In genomic region chr7:62463007-62463877, GRCm38 (mm10) we compare ENCODE assay signal across 8 mouse cellular contexts. TPM values are rescaled to one million over a fixed set of nuclear protein-coding genes. Genes with fewer than 3 reads are reported as not detected.
DNase-seq lines count a peak whose midpoint lies in the region; ATAC-seq and TF ChIP-seq lines count a peak whose summit lies in the region.

No protein-coding gene starts in this region.

- peak overlapping the region; percentile 67 for H3K9ac ChIP-seq in heart, embryonic 16.5 days (ENCODE audit: low read length)

- 0 out of 2 replicates have a peak, but pooled peaks have one; percentile 8 for ATAC-seq in heart, embryonic 16.5 days (replicated peaks; ENCODE audit: extremely low read depth, insufficient read depth, low FRiP score)

- no peak for TF ChIP-seq CTCF in C2C12 (IDR thresholded peaks at IDR 0.05; ENCODE audit: control insufficient read depth, insufficient read depth, insufficient read length)

- no peaks in the 10 kb centered on the region for H3K36me3 ChIP-seq in C2C12 (ENCODE audit: control insufficient read depth, insufficient read depth)
- no peaks in the 10 kb centered on the region for H3K36me3 ChIP-seq in heart, embryonic 16.5 days (ENCODE audit: control insufficient read depth, insufficient read depth)
- H3K36me3 ChIP-seq in limb, embryonic 10.5 days: no peaks in the 10 kb centered on the region
- no peaks in the 10 kb centered on the region for H3K36me3 ChIP-seq in myocyte (ENCODE audit: control insufficient read depth, insufficient read depth)

- H3K79me2 ChIP-seq in C2C12 (ENCODE audit: control insufficient read depth, insufficient read depth): peaks cover 21% of the 10 kb centered on the region
- H3K79me2 ChIP-seq in myocyte (ENCODE audit: control insufficient read depth, insufficient read depth): no peaks in the 10 kb centered on the region

- H3K4me1 ChIP-seq in heart, embryonic 16.5 days (ENCODE audit: control insufficient read depth, insufficient read depth, low read length): 0 out of 2 replicates have a peak, but pooled peaks cover 2% of the 10 kb centered on the region
- 0 out of 2 replicates have a peak, but pooled peaks cover 3% of the 10 kb centered on the region for H3K4me1 ChIP-seq in limb, embryonic 10.5 days

- no peak for TF ChIP-seq POLR2A in myocyte (IDR thresholded peaks at IDR 0.05; ENCODE audit: insufficient read length, low read depth)

- H3K4me2 ChIP-seq in heart, embryonic 16.5 days (ENCODE audit: low read depth, low read length): peak overlapping the region; percentile 78
- peak overlapping the region; percentile 87 for H3K4me2 ChIP-seq in myocyte (ENCODE audit: low read depth)

- H3K4me3 ChIP-seq in C2C12 (ENCODE audit: insufficient read depth, poor library complexity, severe bottlenecking): peak overlapping the region; percentile 34
- H3K4me3 ChIP-seq in heart, embryonic 16.5 days (ENCODE audit: low read length): peak overlapping the region; percentile 59
- H3K4me3 ChIP-seq in limb, embryonic 10.5 days: peak overlapping the region; percentile 65
- H3K4me3 ChIP-seq in myocyte: peak overlapping the region; percentile 32

- H3K27ac ChIP-seq in heart, embryonic 16.5 days (ENCODE audit: low read length): peak overlapping the region; percentile 76; the same call in 1 of the 2 replicates
- peak overlapping the region; percentile 94 for H3K27ac ChIP-seq in limb, embryonic 10.5 days

- WGBS in heart, embryonic 16.5 days: 18% methylated on average over 55 of the region's 55 CpGs
- WGBS in limb, embryonic 10.5 days: 32% methylated on average over 55 of the region's 55 CpGs

- H3ac ChIP-seq in C2C12 (ENCODE audit: control insufficient read depth, insufficient read length, low read depth): peak overlapping the region; percentile 90
- H3ac ChIP-seq in myocyte (ENCODE audit: control insufficient read depth, insufficient read length): peak overlapping the region; percentile 83

- DNase-seq in frontal cortex, postnatal 25 days (ENCODE audit: low spot score in 2 of 2): peak; percentile 2 to 7
- no peak for DNase-seq in frontal cortex, adult 2 months (ENCODE audit: extremely low spot score in 1 of 2, low spot score in 1 of 2)
- peak; percentile 52 for DNase-seq in embryo, embryonic 9.5 days (ENCODE audit: extremely low spot score)
- peak; percentile 65 for DNase-seq in limb, embryonic 10.5 days (ENCODE audit: low spot score)
- DNase-seq in spleen, postnatal 36 days (ENCODE audit: low spot score in 2 of 2): no peak

- H3K9me3 ChIP-seq in heart, embryonic 16.5 days (replicated peaks; ENCODE audit: control insufficient read depth, low read length): no peaks in the 10 kb centered on the region
- no peaks in the 10 kb centered on the region for H3K9me3 ChIP-seq in limb, embryonic 10.5 days (replicated peaks)

- H3K27me3 ChIP-seq in C2C12 (ENCODE audit: control insufficient read depth, insufficient read depth, insufficient read length) (no peaks in the 10 kb centered on the region), myocyte (ENCODE audit: control insufficient read depth, insufficient read depth, insufficient read length) (no peaks in the 10 kb centered on the region)
- H3K27me3 ChIP-seq in heart, embryonic 16.5 days (ENCODE audit: control insufficient read depth, insufficient read depth, low read length): no peaks in the 10 kb centered on the region
- H3K27me3 ChIP-seq in limb, embryonic 10.5 days (ENCODE audit: low read depth, poor library complexity, severe bottlenecking): 0 out of 2 replicates have a peak, but pooled peaks cover 8% of the 10 kb centered on the region

- no peaks in the 10 kb centered on the region for H3K79me3 ChIP-seq in C2C12 (ENCODE audit: low read depth)

TF ChIP-seq in C2C12, 6 proteins besides CTCF, POLR2A, EP300 and RAD21:
- TF ChIP-seq CEBPB (IDR thresholded peaks at IDR 0.05; ENCODE audit: low read depth) (no peak), USF1 (IDR thresholded peaks at IDR 0.05; ENCODE audit: low read depth) (peak; percentile 76), MAX (IDR thresholded peaks at IDR 0.05) (no peak)
TF ChIP-seq in C2C12: peak in this region for 1.

TF ChIP-seq in myocyte, 11 proteins besides CTCF, POLR2A, EP300 and RAD21:
- TF ChIP-seq SRF (IDR thresholded peaks at IDR 0.05; ENCODE audit: control insufficient read depth, insufficient read length, low read depth) (no peak), USF1 (IDR thresholded peaks at IDR 0.05; ENCODE audit: low read depth) (peak; percentile 75)
TF ChIP-seq in myocyte: peak in this region for 1.

RNA-seq across cellular contexts. Expression of gene Peg12, which starts 1.1 kb away (rescaled TPM):
- 0.24 and 0.38 TPM in 2 replicates for polyA plus RNA-seq in frontal cortex, adult 2 months (2012; rRNA removed)
- 8.0 TPM for polyA plus RNA-seq in C2C12 (2012; fragmentation: generic; extraction: Trizol)
- 6.3 and 7.4 TPM in 2 replicates for polyA plus RNA-seq in heart, embryonic 16.5 days (2015; fragmentation: Nextera tagmentation; extraction: Ambion mirVana)
- polyA plus RNA-seq in limb, embryonic 10.5 days (2016; fragmentation: Nextera tagmentation; extraction: Ambion mirVana): 61.9 and 63.5 TPM in 2 replicates
- 1.5 TPM for polyA plus RNA-seq in myocyte (2012; fragmentation: generic; extraction: Trizol)

RNA-seq across cellular contexts. Expression of gene Mkrn3, which starts 43.3 kb away (rescaled TPM):
- 4.4 and 4.5 TPM in 2 replicates for polyA plus RNA-seq in frontal cortex, adult 2 months (2012; rRNA removed)
- polyA plus RNA-seq in C2C12 (2012; fragmentation: generic; extraction: Trizol) (0.83 TPM), myocyte (2012; fragmentation: generic; extraction: Trizol) (1.3 TPM)
- 2.0 and 2.7 TPM in 2 replicates for polyA plus RNA-seq in heart, embryonic 16.5 days (2015; fragmentation: Nextera tagmentation; extraction: Ambion mirVana)
- 6.9 and 9.1 TPM in 2 replicates for polyA plus RNA-seq in limb, embryonic 10.5 days (2016; fragmentation: Nextera tagmentation; extraction: Ambion mirVana)

Comparison
In these comparisons a context has a peak if more than half of its experiments do, and no peak if none do; other contexts are left out.
1. DNase-seq: peak in frontal cortex, postnatal 25 days (2 of 2), embryo, embryonic 9.5 days (single experiment) and limb, embryonic 10.5 days (single experiment); none in frontal cortex, adult 2 months (0 of 2) and spleen, postnatal 36 days (0 of 2).
2. Peak in every context shown above with its lines, with median percentiles within 50 percentile points of each other: H3K4me3 ChIP-seq.